ENCODE assay signal across 30 mouse cellular contexts in the genomic region with DNA sequence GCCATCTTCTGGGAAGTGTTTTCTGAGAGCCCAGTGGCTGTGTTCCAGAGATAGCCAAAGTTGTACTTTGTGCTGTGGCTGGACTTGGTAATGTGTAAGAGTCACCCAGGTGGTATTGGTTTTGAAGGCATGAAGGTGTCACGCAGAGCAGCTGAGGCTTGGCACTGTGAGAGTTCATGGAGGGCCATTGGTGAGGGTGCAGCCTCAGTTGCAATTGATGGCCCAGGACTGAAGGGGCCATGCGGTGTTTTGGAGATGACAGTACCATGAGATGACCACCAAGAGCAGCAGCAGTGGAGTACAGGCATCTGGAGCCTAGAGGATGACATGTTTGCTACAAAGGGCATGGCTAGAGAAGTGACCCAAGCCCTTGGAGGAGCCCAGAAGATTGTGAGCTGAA. TPM values are rescaled to one million over a fixed set of nuclear protein-coding genes. Genes with fewer than 3 reads are reported as not detected.
"Had no signal": no experiment of that assay in that cellular context is flagged by ENCODE, and none has a peak within 500 bp of the region (broad histone marks: within the 10 kb centered on the region; RNA-seq: fewer than 3 reads in every experiment).

No protein-coding gene starts in this region.

RNA-seq across cellular contexts. Expression of a gene that starts 2.2 kb away (rescaled TPM):
- total RNA-seq: common myeloid progenitor, adult 5-6 weeks; forebrain, postnatal 0 days; gastrocnemius, adult 2 months; gastrocnemius, adult 8-10 months; gastrocnemius, postnatal 10 days; gastrocnemius, postnatal 14 days; gastrocnemius, postnatal 25 days; gastrocnemius, postnatal 36 days; gastrocnemius, postnatal 4 days; granulocyte monocyte progenitor cell, adult 5-6 weeks; heart, adult 18-20 months; heart, adult 2 months; heart, adult 8-10 months had no signal
- polyA plus RNA-seq: cortical plate, adult 2 months; embryonic facial prominence, embryonic 10.5 days; embryonic facial prominence, embryonic 11.5 days; embryonic facial prominence, embryonic 12.5 days; embryonic facial prominence, embryonic 13.5 days; embryonic facial prominence, embryonic 14.5 days; embryonic facial prominence, embryonic 15.5 days; erythroblast, embryonic 14.5 days; forebrain, embryonic 10.5 days; forebrain, embryonic 11.5 days; forebrain, embryonic 12.5 days; forebrain, embryonic 13.5 days; forebrain, embryonic 14.5 days; forebrain, embryonic 15.5 days; forebrain, embryonic 16.5 days; forebrain, postnatal 0 days; frontal cortex, adult 2 months; gonadal fat pad, adult 2 months; heart, adult 2 months had no signal
